Mouse (Mus musculus): ENCODE measurements around the gene Vps26b. TPM values are rescaled to one million over a fixed set of nuclear protein-coding genes. Genes with fewer than 3 reads are reported as not detected.

Gene Vps26b
- total and polyA plus RNA-seq, 2 experiments from 2014 or later, result 74.3 to 141 TPM

GRCm38 (mm10) chr9:26997062-26997461 lies 32.8 kb downstream of the Vps26b start:
- no peak for TF ChIP-seq CTCF (IDR thresholded peaks at IDR 0.05; ENCODE audit: low read depth)

GRCm38 (mm10) chr9:26993900-26994299 lies 36.0 kb downstream of the Vps26b start:
- H3K4me1 ChIP-seq (ENCODE audit: insufficient read depth, low read length), result no peaks in the 10 kb centered on the region
- H3K4me3 ChIP-seq (ENCODE audit: low read length), result no peak overlapping the region
- 62% methylated on average over 3 of the region's 3 CpGs for WGBS
- no peak for DNase-seq (ENCODE audit: low spot score)
- H3K27ac ChIP-seq, result no peak overlapping the region
- H3K36me3 ChIP-seq (ENCODE audit: insufficient read depth, low read length), result peaks cover 29% of the 10 kb centered on the region
- no peak for TF ChIP-seq CTCF (IDR thresholded peaks at IDR 0.05; ENCODE audit: low read depth)
- no peak overlapping the region for H3K4me2 ChIP-seq (ENCODE audit: low read depth, low read length)
- no peaks in the 10 kb centered on the region for H3K27me3 ChIP-seq (ENCODE audit: insufficient read depth, low read length)
- no peak for ATAC-seq
- no peaks in the 10 kb centered on the region for H3K9me3 ChIP-seq (ENCODE audit: low read length)
- H3K9ac ChIP-seq (replicated peaks; ENCODE audit: low read length), result no peak overlapping the region

More at GRCm38 (mm10) chr9:26997062-26997461, 32.8 kb downstream of the Vps26b start:
- no peak overlapping the region for H3K9ac ChIP-seq (replicated peaks; ENCODE audit: low read length)
- ATAC-seq (no peak), DNase-seq (ENCODE audit: low spot score) (no peak)
- H3K36me3 ChIP-seq (ENCODE audit: insufficient read depth, low read length), result no peaks in the 10 kb centered on the region
- no peaks in the 10 kb centered on the region for H3K9me3 ChIP-seq (ENCODE audit: low read length)
- H3K27ac ChIP-seq, result no peak overlapping the region
- no peak overlapping the region for H3K4me3 ChIP-seq (ENCODE audit: low read length)
- H3K4me1 ChIP-seq (ENCODE audit: insufficient read depth, low read length), result peaks cover 12% of the 10 kb centered on the region
- no peak overlapping the region for H3K4me2 ChIP-seq (ENCODE audit: low read depth, low read length)
- whole genome bisulfite sequencing, result 90% methylated on average over 3 of the region's 3 CpGs
- no peaks in the 10 kb centered on the region for H3K27me3 ChIP-seq (ENCODE audit: insufficient read depth, low read length)

- Histone ChIP-seq H3K4me1 (ENCODE audit: insufficient read depth, low read length) (no peaks in the 10 kb centered on the region), H3K27ac (no peak overlapping the region), H3K4me2 (ENCODE audit: low read depth, low read length) (no peak overlapping the region), H3K27me3 (ENCODE audit: insufficient read depth, low read length) (no peaks in the 10 kb centered on the region), H3K9ac (replicated peaks; ENCODE audit: low read length) (no peak overlapping the region), H3K9me3 (ENCODE audit: low read length) (no peaks in the 10 kb centered on the region), H3K36me3 (ENCODE audit: insufficient read depth, low read length) (peaks cover 30% of the 10 kb centered on the region), H3K4me3 (ENCODE audit: low read length) (no peak overlapping the region)
- 84% methylated on average over 10 of the region's 10 CpGs for WGBS
- DNase-seq (ENCODE audit: low spot score) (no peak), ATAC-seq (no peak)
- no peak for TF ChIP-seq CTCF (IDR thresholded peaks at IDR 0.05; ENCODE audit: low read depth)
Measured at GRCm38 (mm10) chr9:26993118-26993517, 36.7 kb downstream of the Vps26b start.

GRCm38 (mm10) chr9:26990181-26990580 lies 39.7 kb downstream of the Vps26b start:
- H3K4me2 ChIP-seq (ENCODE audit: low read depth, low read length), result no peak overlapping the region
- H3K9ac ChIP-seq (replicated peaks; ENCODE audit: low read length), result no peak overlapping the region
- H3K27ac ChIP-seq, result no peak overlapping the region
- no peak overlapping the region for H3K4me3 ChIP-seq (ENCODE audit: low read length)
- H3K9me3 ChIP-seq (ENCODE audit: low read length), result no peaks in the 10 kb centered on the region
- no peak for DNase-seq (ENCODE audit: low spot score)
- peaks cover 34% of the 10 kb centered on the region for H3K36me3 ChIP-seq (ENCODE audit: insufficient read depth, low read length)
- no peak for ATAC-seq
- no peaks in the 10 kb centered on the region for H3K27me3 ChIP-seq (ENCODE audit: insufficient read depth, low read length)
- WGBS, result 91% methylated on average over 4 of the region's 4 CpGs
- no peak for TF ChIP-seq CTCF (IDR thresholded peaks at IDR 0.05; ENCODE audit: low read depth)
- no peaks in the 10 kb centered on the region for H3K4me1 ChIP-seq (ENCODE audit: insufficient read depth, low read length)

DNA sequence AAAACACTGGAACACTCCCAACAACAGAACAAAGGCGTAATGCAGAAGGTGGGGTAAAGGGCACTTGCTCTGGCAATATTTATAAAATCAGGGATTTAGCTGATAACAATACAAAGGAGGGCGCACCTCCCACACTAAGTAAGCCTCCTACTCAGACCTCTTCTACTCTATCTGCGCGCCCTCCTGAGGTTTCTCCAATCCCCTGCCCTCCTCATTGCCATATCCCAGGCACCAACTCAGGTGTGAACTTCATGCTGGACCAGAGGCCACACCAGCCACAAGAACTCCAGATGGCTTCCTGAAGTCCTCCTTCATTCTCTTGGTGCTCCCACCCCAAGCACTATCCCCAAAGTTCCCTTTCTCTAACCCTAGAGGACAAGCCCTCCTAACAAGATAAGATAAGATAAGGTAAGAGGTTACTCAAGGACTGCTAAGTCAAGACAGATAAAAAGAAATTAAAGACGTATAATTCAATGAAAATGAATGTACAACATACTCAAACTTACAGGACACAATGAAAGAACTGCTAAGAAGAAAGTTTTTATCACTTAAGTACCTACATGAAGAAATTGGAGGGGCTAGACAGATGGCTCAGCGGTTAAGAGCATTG lies 44.1 kb downstream of the Vps26b start:
- 92% methylated on average over 6 of the region's 6 CpGs for WGBS
- H3K4me3 ChIP-seq (ENCODE audit: low read length), result no peak overlapping the region
- H3K27me3 ChIP-seq (ENCODE audit: insufficient read depth, low read length), result no peaks in the 10 kb centered on the region
- no peak overlapping the region for H3K27ac ChIP-seq
- H3K4me2 ChIP-seq (ENCODE audit: low read depth, low read length), result no peak overlapping the region
- ATAC-seq (no peak), DNase-seq (ENCODE audit: low spot score) (no peak)
- no peak for TF ChIP-seq CTCF (IDR thresholded peaks at IDR 0.05; ENCODE audit: low read depth)
- H3K9ac ChIP-seq (replicated peaks; ENCODE audit: low read length), result no peak overlapping the region
- no peaks in the 10 kb centered on the region for H3K9me3 ChIP-seq (ENCODE audit: low read length)
- no peaks in the 10 kb centered on the region for H3K4me1 ChIP-seq (ENCODE audit: insufficient read depth, low read length)
- peaks cover 35% of the 10 kb centered on the region for H3K36me3 ChIP-seq (ENCODE audit: insufficient read depth, low read length)

DNA sequence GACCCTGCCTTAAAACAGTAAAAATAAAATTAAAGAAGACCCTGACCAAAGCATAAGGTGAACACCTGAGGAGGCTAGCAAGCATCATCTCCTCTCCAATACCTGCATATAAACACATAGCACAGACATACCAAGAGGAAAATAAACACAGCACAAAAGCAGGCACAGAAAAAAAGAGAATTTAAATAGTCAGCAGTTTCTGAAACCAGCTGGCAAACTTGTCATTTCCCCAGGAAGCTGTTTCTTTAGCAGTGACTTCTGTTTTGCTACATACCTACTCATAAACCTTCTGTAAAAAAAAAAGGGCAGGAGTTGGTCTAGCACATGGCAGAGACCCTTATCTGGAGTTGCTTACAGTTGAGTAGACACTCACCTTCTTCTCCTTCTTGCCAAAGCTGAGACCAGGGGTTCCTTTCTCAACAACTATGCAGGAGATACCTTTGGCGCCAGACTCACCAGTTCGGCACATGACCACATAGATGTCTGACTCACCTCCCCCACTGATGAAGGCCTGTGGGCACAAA lies 44.7 kb downstream of the Vps26b start:
- DNase-seq (ENCODE audit: low spot score) (no peak), ATAC-seq (no peak)
- no peaks in the 10 kb centered on the region for H3K4me1 ChIP-seq (ENCODE audit: insufficient read depth, low read length)
- no peak overlapping the region for H3K4me2 ChIP-seq (ENCODE audit: low read depth, low read length)
- TF ChIP-seq CTCF (IDR thresholded peaks at IDR 0.05; ENCODE audit: low read depth), result no peak
- H3K36me3 ChIP-seq (ENCODE audit: insufficient read depth, low read length), result peaks cover 32% of the 10 kb centered on the region
- no peaks in the 10 kb centered on the region for H3K27me3 ChIP-seq (ENCODE audit: insufficient read depth, low read length)
- H3K9me3 ChIP-seq (ENCODE audit: low read length), result no peaks in the 10 kb centered on the region
- no peak overlapping the region for H3K4me3 ChIP-seq (ENCODE audit: low read length)
- WGBS, result 84% methylated on average over 2 of the region's 2 CpGs
- no peak overlapping the region for H3K9ac ChIP-seq (replicated peaks; ENCODE audit: low read length)
- H3K27ac ChIP-seq, result no peak overlapping the region

DNA sequence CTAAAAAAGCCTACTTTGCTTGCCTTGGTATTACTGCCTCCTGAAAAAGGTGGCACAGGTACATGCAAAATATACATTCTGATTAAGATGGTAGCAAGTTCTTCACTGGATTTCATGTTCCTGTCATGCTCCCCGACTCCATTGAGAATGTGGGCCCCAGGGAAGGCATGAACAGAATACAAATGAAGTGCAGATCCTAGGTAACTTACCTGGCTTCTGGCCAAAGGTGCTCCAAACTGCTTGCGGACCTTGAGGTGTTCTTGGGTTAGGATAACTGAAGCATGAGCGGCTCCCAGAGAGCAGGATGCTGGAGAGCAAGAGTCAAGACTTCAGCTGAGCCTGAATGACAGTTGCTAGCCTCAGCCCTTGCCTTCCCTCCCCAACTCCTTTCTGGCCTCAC lies 51.1 kb downstream of the Vps26b start:
- Histone ChIP-seq H3K4me2 (ENCODE audit: low read depth, low read length) (no peak overlapping the region), H3K4me3 (ENCODE audit: low read length) (no peak overlapping the region), H3K9ac (replicated peaks; ENCODE audit: low read length) (no peak overlapping the region), H3K9me3 (ENCODE audit: low read length) (no peaks in the 10 kb centered on the region), H3K27ac (no peak overlapping the region), H3K4me1 (ENCODE audit: insufficient read depth, low read length) (no peaks in the 10 kb centered on the region), H3K36me3 (ENCODE audit: insufficient read depth, low read length) (peaks cover 31% of the 10 kb centered on the region; the same call in 1 of the 2 replicates), H3K27me3 (ENCODE audit: insufficient read depth, low read length) (no peaks in the 10 kb centered on the region)
- ATAC-seq (no peak), DNase-seq (ENCODE audit: low spot score) (no peak)
- WGBS, result 89% methylated on average over 3 of the region's 3 CpGs
- no peak for TF ChIP-seq CTCF (IDR thresholded peaks at IDR 0.05; ENCODE audit: low read depth)
